Mouse (Mus musculus) stomach, postnatal 0 days (tissue): ENCODE measurements around the gene Gphb5.

Experiments used
- CTCF ChIP-seq: IDR thresholded peaks from 2 replicates; pipeline ENCODE4 v1.5.1; 2016; ENCODE audit warnings: antibody characterized with exemption, low read depth, mild to moderate bottlenecking, moderate library complexity
- EP300 ChIP-seq: optimal IDR thresholded peaks from 2 replicates; pipeline ENCODE3; 2016; ENCODE audit warnings: antibody characterized with exemption

- TF ChIP-seq CTCF, result no peak
- no peak for TF ChIP-seq EP300
Measured at GRCm38 (mm10) chr12:75424817-75425216, 8.2 kb upstream of the Gphb5 start.
